Mouse (Mus musculus): ENCODE data around the gene Pmis2. TPM values are rescaled to one million over a fixed set of nuclear protein-coding genes. Genes with fewer than 3 reads are reported as not detected.

Gene Pmis2
- total RNA-seq, 2 experiments from 2014 or later: 2.3 to 3.4 TPM

DNA sequence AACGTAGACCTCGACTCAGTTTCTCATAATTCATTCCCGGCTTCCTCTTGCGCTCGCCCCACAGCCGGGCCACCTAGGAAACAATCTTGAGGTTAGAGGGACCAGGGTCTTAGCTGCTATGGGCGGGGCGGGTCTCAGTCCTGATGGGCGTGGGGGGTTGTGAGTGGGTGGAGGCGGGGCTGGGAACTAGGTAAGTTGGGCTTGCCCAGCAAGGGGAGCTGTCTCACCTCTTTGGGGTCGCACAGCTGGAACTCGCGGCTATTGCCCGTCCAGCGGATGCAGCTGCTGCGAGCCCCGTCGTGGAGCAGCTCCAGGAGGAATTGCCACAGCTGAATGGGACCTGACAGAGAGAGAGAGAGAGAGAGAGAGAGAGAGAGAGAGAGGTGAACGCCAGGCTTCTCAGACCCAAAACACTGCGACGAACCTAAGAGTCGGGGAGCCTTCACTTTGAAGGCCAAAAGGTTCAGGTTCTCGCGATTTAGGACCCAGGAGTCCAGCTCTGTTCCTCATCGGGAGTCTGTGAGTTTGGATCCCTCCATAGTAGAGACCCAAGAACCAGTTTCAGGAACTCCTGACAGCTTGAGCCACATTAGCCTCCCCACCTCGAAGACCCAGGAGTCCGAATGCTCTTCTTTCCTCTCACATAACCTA, 37.5 kb downstream of the Pmis2 start:
- no peak for DNase-seq

DNA sequence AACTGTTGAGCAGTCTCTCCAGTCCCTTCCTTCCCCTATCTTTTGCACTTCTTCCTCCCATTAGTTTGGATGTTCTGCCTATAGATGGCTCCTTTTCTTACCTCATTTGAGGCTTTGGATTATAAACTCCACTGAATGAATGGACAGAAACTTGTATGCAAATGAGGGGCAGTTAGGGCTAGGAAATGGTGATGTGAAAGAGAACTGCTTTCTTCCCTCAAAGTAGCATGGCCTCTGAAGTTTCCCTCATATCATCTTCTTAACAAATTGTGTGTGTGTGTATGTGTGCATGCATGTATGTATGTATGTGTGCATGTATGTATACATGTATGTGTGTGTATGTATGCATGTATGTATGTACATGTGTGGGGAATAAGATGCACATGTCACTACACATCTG, 42.4 kb downstream of the Pmis2 start:
- no peak for DNase-seq

DNA sequence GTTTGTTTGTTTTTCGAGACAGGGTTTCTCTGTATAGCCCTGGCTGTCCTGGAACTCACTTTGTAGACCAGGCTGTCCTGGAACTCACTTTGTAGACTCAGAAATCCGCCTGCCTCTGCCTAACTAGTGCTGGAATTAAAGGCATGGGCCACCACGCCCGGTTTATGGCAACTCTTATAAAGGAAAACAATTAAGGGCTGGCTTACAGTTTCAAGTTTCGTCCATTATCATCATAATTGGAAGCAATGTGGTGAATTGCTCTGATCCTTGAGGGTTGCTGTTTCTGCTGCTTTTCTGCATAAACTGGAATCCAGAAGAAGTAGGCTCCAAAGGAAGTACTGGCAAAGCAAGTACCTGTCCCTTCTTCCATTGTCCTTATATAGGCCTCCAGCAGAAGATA, 44.8 kb downstream of the Pmis2 start:
- DNase-seq: no peak

DNA sequence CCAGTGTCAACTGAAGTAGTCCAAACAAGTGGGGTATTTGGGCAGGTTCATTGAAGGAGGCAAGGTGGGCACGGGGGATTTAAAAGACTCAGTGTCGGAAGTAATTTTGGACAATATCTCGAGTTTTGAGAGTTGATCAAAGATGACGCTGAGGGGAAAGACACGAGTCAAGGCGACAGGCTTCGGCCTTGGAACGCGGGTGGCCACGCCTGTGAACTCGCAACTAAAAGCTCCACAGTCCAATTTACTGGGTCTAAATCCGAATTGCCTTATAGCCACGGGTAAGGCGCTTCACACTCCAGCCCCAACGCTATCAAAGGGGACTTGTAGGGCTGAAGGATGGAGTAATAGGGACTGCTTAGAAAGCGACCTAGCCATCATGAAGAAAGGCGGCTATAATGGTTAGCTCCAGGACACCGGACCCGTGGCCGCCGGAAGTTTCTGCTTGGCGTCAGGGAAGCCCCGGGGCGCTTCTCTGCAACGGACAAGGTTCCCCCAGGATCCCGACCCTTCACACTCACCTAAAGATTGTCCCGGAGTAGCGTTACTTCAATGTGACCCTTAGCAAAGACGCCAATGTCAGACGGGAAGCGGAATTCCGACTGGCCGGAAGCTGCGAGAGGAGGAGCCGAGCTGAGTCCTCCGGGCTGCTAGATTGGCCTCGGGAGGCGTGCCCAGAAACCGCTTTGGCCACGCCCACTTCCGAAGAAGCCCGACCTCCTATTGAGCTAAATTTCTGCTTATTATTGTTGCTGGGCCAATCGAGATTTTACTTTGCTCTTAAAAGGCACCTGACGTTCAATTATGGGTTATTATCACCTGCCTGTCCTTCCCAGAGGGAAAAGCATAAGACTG, 45.6 kb downstream of the Pmis2 start, which contains the start of gene Cox6b1:
Cox6b1 (minus strand) TSS at position 622 of the 855 bp plus-strand sequence.
- peak; percentile 85 for DNase-seq

Other genes with a start within 250 kb of the Pmis2 start
- under 1 TPM in 1 of 2 experiments, not detected in 1; 0.27 TPM for gene Nfkbid, start 249.9 kb downstream of the Pmis2 start, total RNA-seq (2021)
- gene Aplp1, start 226.1 kb downstream of the Pmis2 start, total RNA-seq (2021): under 1 TPM; 0.72 to 0.95 TPM
- gene Kirrel2, start 213.9 kb downstream of the Pmis2 start, total RNA-seq (2021): not detected
- not detected for gene Nphs1, start 213.3 kb downstream of the Pmis2 start, total RNA-seq (2021)
- not detected for gene Prodh2, start 178.0 kb downstream of the Pmis2 start, total RNA-seq (2021)
- gene Arhgap33, start 136.5 kb downstream of the Pmis2 start, total RNA-seq (2021): 1 to 10 TPM in 1 of 2 experiments, under 1 TPM in 1; 0.74 to 1.1 TPM
- gene Hspb6, start 119.4 kb downstream of the Pmis2 start, total RNA-seq (2021): 1,000 to 10,000 TPM; 1,175 to 3,096 TPM
- 1 to 10 TPM; 3.0 to 6.4 TPM for gene Proser3, start 119.3 kb downstream of the Pmis2 start, total RNA-seq (2021)
- 10 to 100 TPM in 1 of 2 experiments, 1 to 10 TPM in 1; 8.4 to 10.3 TPM for gene Lin37, start 111.8 kb downstream of the Pmis2 start, total RNA-seq (2021)
- 10 to 100 TPM; 54.1 to 55.6 TPM for gene U2af1l4, start 108.3 kb downstream of the Pmis2 start, total RNA-seq (2021)
- gene Gm49396, start 108.3 kb downstream of the Pmis2 start, total RNA-seq (2021): 1 to 10 TPM; 1.6 to 2.2 TPM
- gene Psenen, start 108.0 kb downstream of the Pmis2 start, total RNA-seq (2021): 10 to 100 TPM; 91.2 to 92.1 TPM
- gene Igflr1, start 106.2 kb downstream of the Pmis2 start, total RNA-seq (2021): under 1 TPM; 0.46 to 0.75 TPM
- 10 to 100 TPM; 12.3 to 14.0 TPM for gene Kmt2b, start 82.9 kb downstream of the Pmis2 start, total RNA-seq (2021)
- not detected for gene Zbtb32, start 72.7 kb downstream of the Pmis2 start, total RNA-seq (2021)
- not detected for gene Upk1a, start 58.8 kb downstream of the Pmis2 start, total RNA-seq (2021)
- 1,000 to 10,000 TPM; 1,459 to 1,684 TPM for gene Cox6b1, start 45.5 kb downstream of the Pmis2 start, total RNA-seq (2021)
- not detected for gene Etv2, start 35.8 kb downstream of the Pmis2 start, total RNA-seq (2021)
- 10 to 100 TPM; 37.2 to 40.1 TPM for gene Rbm42, start 21.3 kb downstream of the Pmis2 start, total RNA-seq (2021)
- gene Haus5, start 6.6 kb downstream of the Pmis2 start, total RNA-seq (2021): 1 to 10 TPM; 3.5 to 5.1 TPM
- not detected for gene 2200002J24Rik, start 27.3 kb upstream of the Pmis2 start, total RNA-seq (2021)
- under 1 TPM; 0.33 to 0.75 TPM for gene Atp4a, start 40.6 kb upstream of the Pmis2 start, total RNA-seq (2021)
- gene Tmem147, start 57.9 kb upstream of the Pmis2 start, total RNA-seq (2021): 100 to 1,000 TPM; 283 to 405 TPM
- gene Gapdhs, start 72.1 kb upstream of the Pmis2 start, total RNA-seq (2021): not detected
- gene Sbsn, start 79.9 kb upstream of the Pmis2 start, total RNA-seq (2021): 1 to 10 TPM; 2.3 to 5.6 TPM
- gene Dmkn, start 92.2 kb upstream of the Pmis2 start, total RNA-seq (2021): under 1 TPM; 0.43 to 0.51 TPM
- 1 to 10 TPM in 1 of 2 experiments, under 1 TPM in 1; 0.97 to 2.8 TPM for gene Krtdap, start 116.3 kb upstream of the Pmis2 start, total RNA-seq (2021)
- 1 to 10 TPM in 1 of 2 experiments, not detected in 1; 2.4 TPM for gene Ffar2, start 152.2 kb upstream of the Pmis2 start, total RNA-seq (2021)
- not detected for gene Ffar3, start 184.6 kb upstream of the Pmis2 start, total RNA-seq (2021)
- not detected for gene Ffar1, start 190.0 kb upstream of the Pmis2 start, total RNA-seq (2021)
- under 1 TPM; 0.13 to 0.23 TPM for gene Cd22, start 208.7 kb upstream of the Pmis2 start, total RNA-seq (2021)
- 1 to 10 TPM; 1.1 to 1.8 TPM for gene Mag, start 243.3 kb upstream of the Pmis2 start, total RNA-seq (2021)

All from gastrocnemius, postnatal 25 days (tissue).